ENCODE assay signal across 19 mouse cellular contexts in the genomic region with DNA sequence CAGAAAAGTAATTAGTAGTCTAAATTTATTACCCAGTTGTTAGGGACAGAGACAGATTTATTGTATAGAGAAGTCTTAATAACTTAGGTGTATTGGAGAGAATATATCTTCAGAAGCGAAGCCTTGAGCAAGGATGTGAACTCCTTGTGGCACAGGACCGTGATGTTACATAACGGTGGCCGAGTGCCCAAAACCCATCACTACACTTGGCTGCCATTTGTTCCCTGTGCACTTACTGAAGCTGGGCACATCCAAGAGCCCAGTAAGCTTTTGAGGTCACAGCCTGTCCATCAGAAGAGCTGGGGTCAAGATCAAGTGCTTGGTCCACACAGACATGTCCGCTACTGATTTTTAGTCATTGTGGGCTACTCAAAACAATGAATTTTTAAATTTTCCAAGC. TPM values are rescaled to one million over a fixed set of nuclear protein-coding genes. Genes with fewer than 3 reads are reported as not detected.
DNase-seq lines count a peak whose midpoint lies in the region; ATAC-seq lines count a peak whose summit lies in the region.
"Had no signal": no experiment of that assay in that cellular context is flagged by ENCODE, and none has a peak within 500 bp of the region (broad histone marks: within the 10 kb centered on the region; RNA-seq: fewer than 3 reads in every experiment).

No protein-coding gene starts in this region.

- no peak overlapping the region for H3K4me2 ChIP-seq in heart, embryonic 12.5 days
- H3K4me2 ChIP-seq: embryonic facial prominence, embryonic 12.5 days; heart, embryonic 13.5 days; neural tube, embryonic 12.5 days had no signal

- WGBS in heart, embryonic 12.5 days = 75% methylated on average over 5 of the region's 5 CpGs

- no peak for ATAC-seq in heart, embryonic 12.5 days (ENCODE audit: insufficient number of reproducible peaks, low FRiP score)
- ATAC-seq: liver, postnatal 0 days; midbrain, embryonic 16.5 days had no signal

- H3K4me1 ChIP-seq in heart, embryonic 12.5 days (replicated peaks) = peaks cover 10% of the 10 kb centered on the region; the same call in 1 of the 2 replicates

- H3K36me3 ChIP-seq in heart, embryonic 12.5 days = no peaks in the 10 kb centered on the region
- H3K36me3 ChIP-seq: embryonic facial prominence, embryonic 12.5 days; heart, embryonic 13.5 days; neural tube, embryonic 12.5 days had no signal

- no peaks in the 10 kb centered on the region for H3K9me3 ChIP-seq in heart, embryonic 12.5 days (replicated peaks)
- H3K9me3 ChIP-seq: embryonic facial prominence, embryonic 12.5 days; heart, embryonic 13.5 days; neural tube, embryonic 12.5 days had no signal

- DNase-seq in heart, adult 11 months = peak; percentile 89
- DNase-seq in right cerebral cortex, adult 2 months (ENCODE audit: low spot score in 2 of 2) = peak; percentile 35 to 54
- no peak for DNase-seq in right cerebral cortex, postnatal 25 days
- peak; percentile 77 to 84 for DNase-seq in cerebellum, postnatal 10 days
- DNase-seq in urinary bladder, postnatal 25 days (ENCODE audit: low spot score) = no peak
- no peak for DNase-seq in thymus, postnatal 10 days (ENCODE audit: low spot score in 2 of 2)
- DNase-seq in gastrocnemius, postnatal 10 days = no peak
- DNase-seq: gastrocnemius, postnatal 14 days; liver, postnatal 0 days; retina, postnatal 1 day; thymus, adult 18-20 months had no signal

- peaks cover 28% of the 10 kb centered on the region for H3K27me3 ChIP-seq in heart, embryonic 12.5 days (replicated peaks)

- no peak overlapping the region for H3K27ac ChIP-seq in heart, embryonic 12.5 days (ENCODE audit: poor library complexity, severe bottlenecking)
- H3K27ac ChIP-seq: embryonic facial prominence, embryonic 12.5 days; heart, embryonic 13.5 days; kidney, postnatal 0 days; neural tube, embryonic 12.5 days had no signal

- H3K4me3 ChIP-seq in heart, embryonic 12.5 days = no peak overlapping the region
- H3K4me3 ChIP-seq: embryonic facial prominence, embryonic 12.5 days; heart, embryonic 13.5 days; neural tube, embryonic 12.5 days had no signal

- no peak overlapping the region for H3K9ac ChIP-seq in heart, embryonic 12.5 days
- H3K9ac ChIP-seq: embryonic facial prominence, embryonic 12.5 days; heart, embryonic 13.5 days; liver, postnatal 0 days; neural tube, embryonic 12.5 days had no signal

RNA-seq across cellular contexts. Expression of a gene that starts 19.5 kb away (rescaled TPM):
- polyA plus RNA-seq in heart, embryonic 12.5 days (2016; fragmentation: Nextera tagmentation; extraction: Ambion mirVana) = 0.17 and 0.32 TPM in 2 replicates
- 1 to 10 TPM in 1 of 2 experiments, under 1 TPM in 1; 0.42 to 1.2 TPM for total RNA-seq in gastrocnemius, postnatal 10 days (2021)
- total RNA-seq: hematopoietic stem cell, adult 5-6 weeks; megakaryocyte progenitor cell, adult 5-6 weeks had no signal
- polyA plus RNA-seq: liver, postnatal 0 days had no signal

Comparison
In these comparisons a context has a peak if more than half of its experiments do, and no peak if none do; other contexts are left out.
1. DNase-seq: peak in heart, adult 11 months (single experiment), right cerebral cortex, adult 2 months (2 of 2) and cerebellum, postnatal 10 days (2 of 2); none in right cerebral cortex, postnatal 25 days (single experiment), urinary bladder, postnatal 25 days (single experiment), thymus, postnatal 10 days (0 of 2) and gastrocnemius, postnatal 10 days (single experiment).